Comparison of ENCODE assay signal across 17 mouse cellular contexts in the genomic region with DNA sequence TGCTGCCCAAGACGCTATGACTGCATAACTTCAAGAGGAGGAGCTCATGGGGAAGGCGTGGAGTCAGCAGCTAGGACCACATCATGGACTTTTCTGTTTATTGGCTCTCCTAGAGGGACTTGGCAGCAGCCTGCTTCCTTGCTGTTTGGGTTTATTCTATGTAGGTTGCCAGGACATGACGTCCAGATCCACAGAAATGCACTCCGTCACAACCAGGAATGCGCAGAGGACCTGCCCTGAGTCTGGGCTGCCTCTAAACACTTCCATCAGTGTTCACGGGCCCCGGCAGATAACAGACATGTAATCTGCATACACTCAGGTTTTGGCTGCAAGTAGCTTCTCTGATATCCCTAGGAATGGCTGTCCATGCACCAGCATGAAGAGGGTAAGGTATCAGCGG.
DNase-seq lines count a peak whose midpoint lies in the region; ATAC-seq lines count a peak whose summit lies in the region.
"Had no signal": no experiment of that assay in that cellular context is flagged by ENCODE, and none has a peak within 500 bp of the region (broad histone marks: within the 10 kb centered on the region; RNA-seq: fewer than 3 reads in every experiment).

No protein-coding gene starts in this region.

- H3K4me2 ChIP-seq in lung, embryonic 16.5 days (ENCODE audit: low read depth, low read length): no peak overlapping the region
- peak overlapping the region; percentile 34 for H3K4me2 ChIP-seq in heart, embryonic 13.5 days
- no peak overlapping the region for H3K4me2 ChIP-seq in stomach, embryonic 16.5 days (ENCODE audit: low read depth, low read length)
- H3K4me2 ChIP-seq: intestine, embryonic 15.5 days; neural tube, embryonic 12.5 days had no signal

- H3K9ac ChIP-seq in lung, embryonic 16.5 days (ENCODE audit: low read length): no peak overlapping the region
- H3K9ac ChIP-seq in heart, embryonic 13.5 days: peak overlapping the region; percentile 42; the same call in 1 of the 2 replicates
- H3K9ac ChIP-seq in stomach, embryonic 16.5 days (ENCODE audit: low read length): no peak overlapping the region
- H3K9ac ChIP-seq: intestine, embryonic 15.5 days; neural tube, embryonic 12.5 days had no signal

- H3K36me3 ChIP-seq in lung, embryonic 16.5 days (ENCODE audit: control insufficient read depth, insufficient read depth, low read length): no peaks in the 10 kb centered on the region
- H3K36me3 ChIP-seq in heart, embryonic 13.5 days: peaks cover 40% of the 10 kb centered on the region
- H3K36me3 ChIP-seq in stomach, embryonic 16.5 days (ENCODE audit: control insufficient read depth, insufficient read depth, low read length): no peaks in the 10 kb centered on the region
- H3K36me3 ChIP-seq: G1E; intestine, embryonic 15.5 days; neural tube, embryonic 12.5 days had no signal

- no peaks in the 10 kb centered on the region for H3K27me3 ChIP-seq in lung, embryonic 16.5 days (ENCODE audit: control insufficient read depth, insufficient read depth, low read depth, low read length)
- no peaks in the 10 kb centered on the region for H3K27me3 ChIP-seq in heart, embryonic 13.5 days (replicated peaks)
- no peaks in the 10 kb centered on the region for H3K27me3 ChIP-seq in stomach, embryonic 16.5 days (ENCODE audit: control insufficient read depth, insufficient read depth, low read length)
- H3K27me3 ChIP-seq: intestine, embryonic 15.5 days; neural tube, embryonic 12.5 days had no signal

- H3K4me1 ChIP-seq in lung, embryonic 16.5 days (replicated peaks; ENCODE audit: control insufficient read depth, insufficient read depth, low read length): no peaks in the 10 kb centered on the region
- H3K4me1 ChIP-seq in heart, embryonic 13.5 days: peaks cover 44% of the 10 kb centered on the region
- H3K4me1 ChIP-seq in stomach, embryonic 16.5 days (ENCODE audit: control insufficient read depth, insufficient read depth, low read length): peaks cover 2% of the 10 kb centered on the region; the same call in 1 of the 2 replicates
- H3K4me1 ChIP-seq: intestine, embryonic 15.5 days; neural tube, embryonic 12.5 days had no signal

- 59% methylated on average over 8 of the region's 8 CpGs for WGBS in lung, embryonic 16.5 days
- WGBS in heart, embryonic 13.5 days: 42% methylated on average over 8 of the region's 8 CpGs
- WGBS in stomach, embryonic 16.5 days: 61% methylated on average over 8 of the region's 8 CpGs

- H3K9me3 ChIP-seq in lung, embryonic 16.5 days (ENCODE audit: control insufficient read depth, low read length): no peaks in the 10 kb centered on the region
- 0 out of 2 replicates have a peak, but pooled peaks cover 4% of the 10 kb centered on the region for H3K9me3 ChIP-seq in heart, embryonic 13.5 days
- 0 out of 2 replicates have a peak, but pooled peaks cover 3% of the 10 kb centered on the region for H3K9me3 ChIP-seq in stomach, embryonic 16.5 days (replicated peaks; ENCODE audit: control insufficient read depth, low read length)
- H3K9me3 ChIP-seq: G1E; intestine, embryonic 15.5 days had no signal

- peak; percentile 61 for ATAC-seq in lung, embryonic 16.5 days (ENCODE audit: low read depth)
- peak; percentile 34; the same call in 1 of the 2 replicates for ATAC-seq in heart, embryonic 13.5 days (ENCODE audit: extremely low read depth, insufficient number of reproducible peaks, low FRiP score, low TSS enrichment)
- peak; percentile 60; the same call in 1 of the 2 replicates for ATAC-seq in stomach, embryonic 16.5 days (ENCODE audit: insufficient read depth, low FRiP score)
- no peak for ATAC-seq in frontal cortex, adult (ENCODE audit: low TSS enrichment)
- ATAC-seq: intestine, embryonic 15.5 days; midbrain, embryonic 16.5 days had no signal

- H3K4me3 ChIP-seq in lung, embryonic 16.5 days (ENCODE audit: low read length): no peak overlapping the region
- no peak overlapping the region for H3K4me3 ChIP-seq in heart, embryonic 13.5 days
- H3K4me3 ChIP-seq in stomach, embryonic 16.5 days (replicated peaks; ENCODE audit: low read length): no peak overlapping the region
- H3K4me3 ChIP-seq: erythroblast, embryonic 14.5 days; intestine, embryonic 15.5 days; neural tube, embryonic 12.5 days had no signal

- H3K27ac ChIP-seq in lung, embryonic 16.5 days (ENCODE audit: low read length): no peak overlapping the region
- H3K27ac ChIP-seq in heart, embryonic 13.5 days (replicated peaks): peak overlapping the region; percentile 85
- H3K27ac ChIP-seq in stomach, embryonic 16.5 days (ENCODE audit: low read length): no peak overlapping the region
- H3K27ac ChIP-seq: intestine, embryonic 15.5 days; neural tube, embryonic 12.5 days had no signal

- peak; percentile 35 for DNase-seq in gastrocnemius, adult 18-20 months (ENCODE audit: low spot score)
- DNase-seq in gastrocnemius, postnatal 10 days: no peak
- no peak for DNase-seq in lung, postnatal 14 days
- no peak for DNase-seq in adrenal gland, postnatal 4 days (ENCODE audit: low spot score in 2 of 2)
- DNase-seq: adrenal gland, postnatal 36 days; B cell, adult 2 months; kidney, postnatal 10 days; liver had no signal
